Mouse (Mus musculus) large intestine, adult 2 months (tissue): ENCODE measurements at regions not wholly inside any gene's neighbourhood (a gene's known extent, or its start where the extent isn't known, plus 50 kb on each side); places are given as distances from the start of the nearest gene placed in this dataset.

ENCODE experiments used
- DNase-seq: peaks from one replicate; pipeline ENCODE4 v3.0.0-alpha.2; 2012; ENCODE audit warnings: low read depth, low spot score
- WGBS: fragments of 180-500 bp; shearing (Covaris S2); methylation state at CpG from one replicate; pipeline ENCODE4 v1.1.7; 2018; 5-methylcytosine and 5-hydroxymethylcytosine counted together

DNA sequence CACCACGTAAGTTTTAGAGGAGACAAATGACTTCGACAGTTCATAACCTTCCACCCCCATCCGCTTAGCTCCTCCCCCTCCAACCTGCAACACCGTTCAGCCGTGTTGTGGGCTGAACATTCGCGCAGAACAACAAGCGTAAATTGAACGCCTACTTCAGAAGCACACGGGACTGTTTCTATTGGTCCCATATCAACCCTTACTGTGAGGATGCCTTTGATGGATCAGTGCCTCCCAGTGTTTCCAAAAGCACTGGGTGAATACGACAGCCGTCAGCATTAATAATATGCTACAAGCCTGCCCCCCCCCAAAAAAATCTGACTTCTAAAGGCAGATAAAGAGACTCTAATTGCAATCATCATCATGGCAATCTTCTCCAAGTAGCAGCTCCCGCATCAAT lies 271.3 kb upstream of the Castor2 start:
- DNase-seq = no peak
- WGBS = 92% methylated on average over 13 of the region's 13 CpGs

DNA sequence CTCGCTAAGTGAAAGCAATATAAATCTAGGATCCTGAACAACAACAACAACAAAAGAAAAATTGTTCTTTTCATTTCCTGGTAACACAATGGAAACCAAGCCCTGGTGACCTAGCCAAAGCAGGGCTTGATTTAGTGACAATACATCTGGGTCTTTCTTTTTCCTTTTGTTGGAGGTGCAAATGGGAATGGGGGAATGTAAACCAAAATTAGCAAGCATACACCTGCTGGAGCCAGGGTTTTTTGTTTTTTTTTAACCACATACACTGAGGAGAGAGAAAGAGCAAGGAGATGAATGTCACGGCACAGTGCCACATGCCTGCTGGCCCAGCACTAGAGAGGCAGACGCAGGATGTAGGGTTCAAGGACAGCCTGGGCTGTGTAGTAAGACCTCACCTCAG lies 275.6 kb upstream of the Castor2 start:
- DNase-seq = no peak
- WGBS = 78% methylated on average over 3 of the region's 3 CpGs

DNA sequence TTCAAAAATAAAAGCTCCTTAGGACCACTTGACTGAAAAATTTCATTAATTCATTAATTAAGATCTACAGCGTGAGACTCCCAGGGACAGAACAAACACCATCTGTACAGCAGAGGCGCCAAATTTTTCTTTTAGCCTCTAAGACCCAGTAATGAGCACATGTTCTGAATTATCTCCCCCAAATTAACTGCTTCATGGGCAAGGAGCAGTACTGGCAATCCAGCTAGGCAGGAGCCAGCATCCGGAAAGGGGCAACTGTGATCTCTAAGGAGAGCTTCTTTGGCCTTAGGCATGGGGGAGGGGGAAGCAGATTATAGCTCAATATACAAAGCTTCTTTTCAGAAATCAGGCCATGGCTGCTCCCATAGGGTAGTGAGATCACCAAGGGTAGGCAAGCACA lies 278.2 kb upstream of the Castor2 start:
- 85% methylated on average over 3 of the region's 3 CpGs for WGBS

DNA sequence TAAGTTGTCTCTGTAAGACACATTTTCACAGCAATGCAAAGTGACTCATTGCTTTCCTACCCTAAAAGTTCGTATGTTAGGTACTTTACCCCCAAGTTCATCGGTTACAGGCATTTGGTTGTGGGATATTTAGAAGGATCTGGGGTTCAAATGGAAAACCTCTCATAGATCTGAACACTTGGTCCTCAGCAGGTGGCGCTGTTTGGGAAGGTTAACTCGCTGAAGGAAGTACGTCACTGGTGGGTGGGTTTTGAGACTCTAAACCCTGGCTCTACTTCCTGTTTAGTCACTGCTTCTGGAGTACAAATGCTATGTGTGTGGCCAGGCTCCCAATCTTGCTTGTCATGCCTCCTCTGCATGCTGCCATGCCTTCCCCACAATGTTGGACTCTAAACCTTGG lies 284.0 kb upstream of the Castor2 start:
- no peak for DNase-seq
- 75% methylated on average over 5 of the region's 5 CpGs for WGBS

More for the DNA sequence above, 278.2 kb upstream of the Castor2 start:
- no peak for DNase-seq

DNA sequence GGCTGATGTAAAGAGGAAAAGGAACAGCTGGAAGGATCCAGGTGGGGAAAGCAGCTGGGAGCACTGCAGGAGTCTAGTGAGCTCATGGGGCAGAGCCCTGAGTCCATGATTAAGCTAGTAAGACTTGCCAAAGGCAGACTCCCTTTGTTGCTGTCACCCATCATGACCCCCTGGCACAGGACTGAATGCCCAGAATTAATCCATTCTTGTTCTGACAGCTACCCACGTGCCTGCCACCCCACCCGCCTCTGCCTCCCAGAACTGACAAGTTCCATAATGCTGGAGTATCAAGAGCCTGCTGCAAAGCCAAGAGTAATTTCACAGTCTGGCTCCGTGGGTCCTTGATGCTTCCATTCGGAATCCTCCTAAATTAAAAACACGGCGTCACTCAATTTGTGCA lies 285.1 kb upstream of the Castor2 start:
- WGBS = 74% methylated on average over 6 of the region's 6 CpGs
- DNase-seq = no peak

DNA sequence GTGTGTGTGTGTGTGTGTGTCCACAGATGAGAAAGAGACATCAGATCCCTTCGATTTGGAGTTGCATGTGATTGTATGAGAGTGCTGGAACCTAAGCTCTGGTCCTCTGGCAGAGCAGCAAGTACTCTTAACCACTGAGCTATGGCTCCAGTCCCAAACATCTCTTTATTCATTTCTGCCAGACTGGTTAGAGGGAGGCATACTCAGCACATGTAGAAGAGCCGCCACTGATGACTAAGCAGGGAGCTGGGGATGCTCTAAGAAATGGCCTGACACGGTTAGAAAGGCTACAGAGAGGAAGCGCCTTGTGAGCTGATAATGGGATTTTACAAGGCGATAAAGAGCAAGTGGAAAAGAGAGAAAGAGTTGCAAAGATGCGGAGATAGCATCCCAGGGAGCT lies 287.3 kb upstream of the Castor2 start:
- WGBS = 44% methylated on average over 6 of the region's 6 CpGs
- no peak for DNase-seq

DNA sequence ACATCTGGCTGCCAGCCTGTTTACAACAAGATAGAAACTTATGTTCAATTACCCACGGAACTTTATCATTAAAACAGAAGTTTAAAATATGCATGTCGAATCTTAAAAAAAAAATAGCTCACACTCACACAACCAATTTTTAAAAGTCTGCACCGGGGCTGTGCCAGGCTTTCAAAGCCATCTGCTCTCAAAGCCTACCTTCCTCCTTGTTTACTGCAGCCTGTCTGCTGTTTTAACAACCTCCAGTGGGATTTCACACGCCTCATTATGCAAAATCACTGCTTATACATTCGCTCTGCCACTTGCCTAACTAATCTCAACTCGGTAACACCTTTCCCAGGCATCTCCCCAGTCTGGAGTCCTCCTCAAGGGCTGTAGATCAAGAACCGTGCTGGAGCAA lies 292.6 kb upstream of the Castor2 start:
- WGBS = 45% methylated on average over 7 of the region's 7 CpGs

DNA sequence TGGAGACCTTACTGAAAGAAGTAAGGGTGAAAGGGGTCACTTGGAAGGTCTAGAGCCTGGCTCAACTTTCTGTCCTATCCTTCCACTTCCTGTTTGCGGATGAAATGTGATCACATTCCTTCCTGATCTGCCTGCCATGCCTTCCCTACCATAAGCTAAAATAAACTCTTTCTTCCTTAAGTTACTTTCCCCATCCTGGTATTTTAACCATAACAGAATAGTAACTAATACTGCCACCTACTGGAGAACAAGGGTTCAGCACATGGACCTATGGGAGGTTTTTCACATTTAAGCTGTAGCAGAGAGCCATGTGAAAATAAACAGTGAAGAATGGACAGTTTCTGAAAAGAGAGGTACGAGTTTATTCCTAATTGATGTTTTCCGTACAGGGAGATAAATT lies 297.5 kb upstream of the Castor2 start:
- 74% methylated on average over 3 of the region's 3 CpGs for WGBS
- DNase-seq = no peak

More for the DNA sequence above, 292.6 kb upstream of the Castor2 start:
- no peak for DNase-seq

DNA sequence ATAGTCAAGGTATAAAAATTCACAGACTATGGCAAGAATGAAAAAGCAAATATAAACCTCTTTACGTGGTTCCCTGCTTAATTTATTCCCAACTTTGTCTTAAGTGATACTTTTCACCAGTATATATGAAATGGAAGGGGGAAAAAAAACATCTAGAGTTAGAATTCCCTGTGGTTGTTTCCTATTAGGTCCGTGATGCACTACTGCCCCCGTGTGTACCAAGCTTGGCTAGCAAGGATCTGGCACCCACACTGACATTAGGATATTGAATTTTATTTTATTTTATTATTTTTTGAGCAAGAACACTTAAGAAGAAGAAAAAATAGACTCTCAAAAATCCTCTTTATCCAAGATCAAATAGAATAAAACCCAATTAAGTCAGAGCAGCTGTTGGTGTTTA lies 303.9 kb upstream of the Castor2 start:
- WGBS = 33% methylated on average over 3 of the region's 3 CpGs

DNA sequence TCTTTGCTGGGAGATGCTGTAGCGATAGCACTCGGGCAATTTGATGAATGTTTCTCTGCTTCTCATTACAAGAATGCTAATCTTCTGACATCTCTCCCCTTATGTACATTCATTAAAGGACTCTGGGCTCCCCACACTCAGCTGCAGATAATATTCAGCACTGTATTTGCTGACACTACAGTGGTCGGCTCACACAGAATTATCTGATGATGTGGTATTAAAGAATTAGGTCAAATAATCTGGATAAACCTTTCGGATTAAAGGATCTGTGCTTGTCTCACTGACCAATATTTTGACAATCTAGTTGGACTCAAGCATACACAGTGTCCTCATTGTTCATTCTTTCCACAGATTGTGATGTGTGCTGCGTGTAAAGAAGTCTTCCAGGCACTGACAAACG lies 308.8 kb upstream of the Castor2 start:
- 74% methylated on average over 6 of the region's 6 CpGs for WGBS
- no peak for DNase-seq

More for the DNA sequence above, 303.9 kb upstream of the Castor2 start:
- DNase-seq = no peak

DNA sequence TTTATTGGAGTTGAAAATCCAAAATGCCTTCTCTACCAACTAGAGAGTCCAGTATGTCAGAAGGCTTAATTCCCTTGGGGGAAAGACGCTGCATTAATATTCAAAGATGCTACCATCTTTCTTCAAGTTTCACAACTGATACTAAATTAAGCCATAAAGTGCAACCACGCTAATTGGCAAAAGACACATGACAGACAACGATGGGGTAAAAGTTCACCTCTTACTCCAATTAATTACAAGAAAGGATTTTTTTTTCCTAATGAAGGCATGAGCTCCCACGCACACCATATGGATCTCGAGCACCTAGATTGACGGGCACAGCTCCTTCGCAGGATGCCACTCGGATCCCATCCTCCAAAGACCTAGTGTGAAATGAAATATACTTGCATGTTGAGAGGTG lies 311.5 kb upstream of the Castor2 start:
- WGBS = 92% methylated on average over 8 of the region's 8 CpGs
- DNase-seq = no peak

DNA sequence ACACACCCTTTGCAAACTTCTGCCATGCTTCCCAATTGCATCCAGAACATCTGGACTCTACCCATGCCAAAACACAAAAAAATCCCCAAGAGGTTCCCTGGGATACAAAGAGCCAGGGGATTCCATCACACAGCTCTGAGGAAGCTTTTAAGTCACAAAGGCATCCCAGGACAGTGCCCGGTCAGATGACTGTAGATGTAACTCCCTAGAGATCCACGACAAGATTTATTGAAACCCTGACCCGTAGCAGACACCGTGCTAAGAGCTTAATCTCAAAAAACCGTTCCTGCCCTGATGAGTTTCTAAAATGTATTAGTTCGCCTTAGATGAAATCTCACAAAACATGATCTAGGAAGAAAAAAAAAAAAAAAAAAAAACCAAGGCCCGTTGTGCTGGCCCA lies 312.0 kb upstream of the Castor2 start:
- 67% methylated on average over 7 of the region's 7 CpGs for WGBS
- no peak for DNase-seq

DNA sequence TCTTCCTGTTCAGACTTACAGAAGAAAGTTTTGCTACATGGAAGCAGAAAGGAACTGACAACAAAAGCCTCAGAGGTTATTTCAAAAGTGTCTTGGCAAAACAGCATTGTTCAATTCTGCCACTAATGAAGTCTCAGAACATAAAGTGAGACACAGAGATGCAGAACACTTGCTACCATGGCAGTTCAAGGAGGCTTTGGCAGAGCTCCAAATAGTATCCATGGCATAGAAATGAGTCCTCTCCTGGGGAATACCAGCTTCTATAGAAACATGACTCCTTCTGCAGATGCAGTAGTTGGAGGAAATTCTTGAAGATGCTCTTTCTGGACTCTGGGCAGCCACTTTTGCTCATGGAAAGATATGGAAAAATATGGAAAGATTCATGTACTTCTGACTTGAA lies 322.9 kb upstream of the Castor2 start:
- DNase-seq = no peak

DNA sequence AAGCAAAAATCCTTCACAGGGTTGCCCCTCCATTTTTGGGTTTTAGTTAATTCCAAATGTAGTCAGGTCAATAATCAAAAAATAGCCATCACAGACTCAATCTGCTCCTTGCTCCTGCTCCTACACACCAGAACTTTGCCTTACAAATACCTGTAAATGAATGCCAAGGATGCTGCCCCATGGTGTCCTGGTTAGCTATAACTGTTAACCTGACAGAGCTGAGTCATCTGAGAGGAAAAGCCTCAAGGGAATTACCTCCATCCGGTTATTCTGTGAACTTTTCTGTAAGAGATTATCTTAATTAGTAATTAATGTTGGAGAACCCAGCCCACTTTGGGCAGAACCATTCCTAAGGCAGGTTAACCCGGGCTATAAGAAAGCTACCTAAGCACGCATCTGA lies 325.4 kb upstream of the Castor2 start:
- 71% methylated on average over 3 of the region's 3 CpGs for WGBS
- no peak for DNase-seq

DNA sequence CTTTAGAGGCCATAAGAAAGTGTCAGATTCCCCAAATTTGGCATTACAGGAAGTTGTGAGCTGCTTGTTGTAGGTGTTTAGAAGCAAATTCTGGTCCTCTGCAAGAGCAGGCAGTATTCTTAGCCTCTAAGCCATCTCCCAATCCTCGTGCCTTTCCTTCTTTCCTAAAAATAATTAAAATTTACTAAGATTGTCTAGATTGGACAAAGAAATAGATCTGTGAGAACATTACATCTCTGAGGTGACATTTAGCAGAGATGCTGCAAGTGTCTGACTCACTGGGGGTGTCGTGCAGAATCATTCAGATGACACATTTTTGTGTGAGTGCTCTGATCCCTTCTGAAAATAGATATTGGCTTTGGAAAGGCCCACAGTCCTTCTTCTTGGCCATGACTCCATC lies 330.7 kb upstream of the Castor2 start:
- WGBS = 63% methylated on average over 2 of the region's 2 CpGs
- DNase-seq = no peak

DNA sequence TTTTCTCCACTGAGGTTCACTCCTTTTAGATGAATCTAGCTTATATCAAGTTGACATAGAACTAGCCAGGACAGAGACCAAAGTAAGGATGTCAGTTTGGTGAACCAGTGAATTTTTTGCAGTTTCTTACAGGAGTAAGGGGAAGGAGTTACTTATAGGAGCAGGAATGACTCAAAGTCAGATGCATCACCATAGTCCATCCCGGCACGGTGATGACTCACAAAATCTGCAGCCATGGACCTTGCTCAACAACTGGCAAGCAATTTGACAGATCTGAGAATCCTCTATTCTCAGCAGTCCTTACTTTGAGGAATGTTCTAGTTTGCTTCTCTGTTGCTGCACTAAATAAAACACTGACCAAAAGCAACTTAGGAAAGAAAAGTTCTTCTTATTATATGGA lies 341.7 kb upstream of the Castor2 start:
- DNase-seq = no peak
- WGBS = 87% methylated on average over 2 of the region's 2 CpGs

DNA sequence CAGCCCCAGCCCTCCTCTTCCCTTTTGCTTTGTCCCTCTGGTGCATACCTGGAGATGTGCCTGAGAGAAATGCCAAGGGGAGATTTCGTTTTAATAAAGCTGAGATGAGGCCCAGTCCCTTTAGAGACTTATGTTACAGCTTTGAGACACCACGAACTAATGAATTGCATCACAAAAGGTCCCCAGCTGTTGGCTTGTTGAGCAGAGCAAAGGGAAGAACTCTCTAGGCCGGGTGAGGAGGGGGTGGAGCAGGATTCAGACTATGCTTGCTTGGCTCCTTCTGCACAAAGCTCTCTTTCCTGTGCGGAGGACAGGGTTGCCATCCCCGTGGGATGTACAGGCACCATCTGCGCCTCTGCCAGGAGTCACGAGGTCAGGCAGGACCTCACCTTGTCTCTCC lies 345.3 kb upstream of the Castor2 start:
- WGBS = 15% methylated on average over 7 of the region's 7 CpGs
- DNase-seq = no peak

DNA sequence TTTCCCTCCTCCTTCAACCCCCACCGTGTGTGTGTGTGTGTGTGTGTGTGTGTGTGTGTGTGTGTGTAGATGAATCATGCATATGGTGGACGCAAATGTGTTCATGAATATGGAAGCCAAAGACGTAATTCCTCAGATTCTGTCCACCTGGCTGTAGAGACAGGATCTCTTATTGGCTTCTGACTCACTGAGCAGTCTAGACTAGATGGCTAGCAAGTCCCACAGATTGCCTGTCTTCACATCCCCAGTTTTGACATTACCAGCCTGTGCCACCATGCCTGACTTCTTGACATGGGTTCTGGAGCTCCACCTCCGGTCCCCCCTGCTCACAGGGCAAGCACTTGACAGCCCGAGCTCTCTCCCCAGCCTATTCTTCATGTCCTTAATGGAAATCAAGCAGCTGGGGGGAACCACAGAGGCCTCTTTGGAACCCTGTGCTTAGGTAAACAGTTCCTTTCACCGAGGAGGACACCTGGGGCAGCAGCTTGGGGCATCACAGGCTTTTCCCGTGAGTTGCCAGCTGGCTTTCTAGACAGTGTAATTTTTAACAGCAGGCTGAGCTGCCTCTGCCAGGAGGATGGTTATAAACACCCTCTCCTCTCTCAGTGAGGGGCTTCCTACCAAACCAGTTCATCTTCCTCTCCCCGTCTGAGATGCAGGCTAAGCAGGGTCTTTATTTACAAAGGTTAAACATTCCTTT lies 345.9 kb upstream of the Castor2 start:
- WGBS = 37% methylated on average over 8 of the region's 8 CpGs
- no peak for DNase-seq

DNA sequence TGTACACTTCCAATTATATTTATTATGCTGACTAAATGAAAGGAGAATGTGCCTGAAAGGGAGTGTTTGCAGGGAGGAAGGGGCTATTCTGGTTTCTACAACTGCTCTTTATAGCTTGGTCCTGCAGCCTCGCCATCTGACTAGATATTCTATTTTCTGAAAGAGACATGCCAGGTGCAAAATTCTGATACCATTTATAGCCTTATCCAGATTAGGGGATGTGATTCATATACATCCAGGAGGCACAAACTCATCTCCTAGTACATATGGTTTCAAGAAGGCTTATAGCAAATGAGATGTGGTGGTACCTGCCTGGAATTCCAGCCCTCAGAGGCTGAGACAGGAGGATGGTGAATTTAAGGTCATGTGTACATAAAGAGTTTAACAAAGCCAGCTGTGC lies 352.6 kb upstream of the Castor2 start:
- WGBS = 71% methylated on average over 1 of the region's 1 CpGs
- DNase-seq = no peak

DNA sequence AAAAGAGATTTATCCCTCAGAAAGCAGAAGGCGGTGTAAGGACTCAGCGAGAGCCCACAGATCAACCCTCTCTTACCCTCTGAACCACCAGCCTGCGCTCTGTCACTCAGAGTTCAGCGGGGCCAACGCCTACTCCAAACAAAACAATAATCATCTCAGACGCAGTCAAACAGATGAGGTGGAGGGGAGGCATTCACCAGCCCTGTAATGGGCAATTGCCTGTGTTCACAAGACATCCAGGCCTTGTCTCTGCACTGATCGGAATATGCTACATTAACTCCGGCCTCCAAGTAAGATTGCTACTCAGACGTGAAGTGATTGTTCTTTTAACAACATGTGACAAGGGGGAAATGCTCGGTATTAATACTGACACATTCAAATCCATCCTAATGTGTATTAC lies 353.1 kb upstream of the Castor2 start:
- DNase-seq = no peak
- WGBS = 52% methylated on average over 10 of the region's 10 CpGs

DNA sequence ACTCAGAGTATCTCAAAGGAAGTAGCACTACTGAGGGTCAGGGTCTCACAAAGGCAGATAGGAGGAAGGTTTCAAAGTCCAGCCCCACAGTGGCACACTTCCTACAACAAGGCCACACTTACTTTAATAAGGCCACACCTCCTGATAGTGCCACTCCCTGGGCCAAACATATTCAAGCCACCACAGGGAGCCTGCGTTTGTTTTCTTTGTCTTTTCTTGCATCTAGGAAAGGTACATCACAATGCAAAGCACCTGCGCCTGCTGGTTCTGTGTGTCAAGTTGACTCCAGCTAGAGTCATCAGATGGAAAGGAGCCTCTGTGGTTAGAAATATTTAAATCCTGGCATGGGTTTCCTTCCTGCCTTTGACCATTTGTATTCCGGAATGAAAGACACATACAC lies 355.4 kb upstream of the Castor2 start:
- WGBS = 85% methylated on average over 3 of the region's 3 CpGs
- DNase-seq = no peak

DNA sequence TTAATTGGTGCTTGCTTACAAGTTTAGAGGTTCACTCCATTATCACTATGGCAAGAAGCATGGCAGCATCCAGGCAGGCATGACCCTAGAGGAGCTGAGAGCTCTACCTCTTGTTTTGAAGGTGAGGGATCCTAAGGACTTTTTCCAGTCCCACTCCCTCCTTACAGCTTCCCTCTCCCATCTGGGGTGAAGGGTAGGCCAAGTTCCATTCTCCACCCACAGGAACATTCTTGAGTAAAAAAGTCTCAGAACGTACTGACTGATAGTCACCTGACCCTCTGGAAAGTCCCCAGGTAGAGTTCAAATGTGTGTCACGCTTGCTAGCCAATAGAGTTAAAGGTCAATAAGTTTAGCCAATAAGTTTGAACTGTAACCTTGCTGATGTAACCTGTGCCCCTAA lies 355.9 kb upstream of the Castor2 start:
- WGBS = 74% methylated on average over 2 of the region's 2 CpGs
- DNase-seq = no peak
